Mouse (Mus musculus) liver, embryonic 15.5 days (tissue): ENCODE data around the gene Il17ra. TPM values are rescaled to one million over a fixed set of nuclear protein-coding genes. Genes with fewer than 3 reads are reported as not detected.

Source experiments
- ATAC-seq: fragments of 200-750 bp; cut with Nextera tagmentation; 2 replicates; pipeline ENCODE4 v1.8.0; 2017; ENCODE audit warnings: moderate number of reproducible peaks, mild to moderate bottlenecking, moderate library complexity; ENCODE audit not compliant: insufficient read depth
- H3K27ac ChIP-seq: fragments of 300-500 bp; sonication (generic); replicated peaks from 2 replicates; pipeline ENCODE4 v1.5.1; 2015; ENCODE audit warnings: mild to moderate bottlenecking, inconsistent platforms
- H3K27me3 ChIP-seq: fragments of 300-500 bp; sonication (generic); 2 replicates; pipeline ENCODE4 v1.6.1; 2015; ENCODE audit warnings: mild to moderate bottlenecking, inconsistent platforms
- H3K36me3 ChIP-seq: fragments of 300-500 bp; sonication (generic); replicated peaks from 2 replicates; pipeline ENCODE4 v1.6.1; 2015; ENCODE audit warnings: moderate library complexity, mild to moderate bottlenecking, inconsistent platforms
- H3K4me1 ChIP-seq: fragments of 300-500 bp; sonication (generic); replicated peaks from 2 replicates; pipeline ENCODE4 v1.6.1; 2015; ENCODE audit warnings: inconsistent platforms
- H3K4me2 ChIP-seq: fragments of 300-500 bp; sonication (generic); 2 replicates; pipeline ENCODE4 v1.6.1; 2015; ENCODE audit warnings: moderate library complexity, mild to moderate bottlenecking, inconsistent platforms
- H3K4me3 ChIP-seq: fragments of 300-500 bp; sonication (generic); replicated peaks from 2 replicates; pipeline ENCODE4 v1.5.1; 2015; ENCODE audit warnings: mild to moderate bottlenecking, inconsistent platforms
- H3K9ac ChIP-seq: fragments of 300-500 bp; sonication (generic); 2 replicates; pipeline ENCODE4 v1.6.1; 2015; ENCODE audit warnings: moderate library complexity, mild to moderate bottlenecking, inconsistent platforms
- H3K9me3 ChIP-seq: fragments of 300-500 bp; sonication (generic); replicated peaks from 2 replicates; pipeline ENCODE4 v1.6.1; 2016; ENCODE audit warnings: inconsistent platforms
- WGBS: fragments of 180-500 bp; shearing (Covaris S2); methylation state at CpG from one replicate; pipeline ENCODE4 v1.1.7; 2015; ENCODE audit warnings: mixed read lengths; ENCODE audit not compliant: insufficient replicate concordance; 5-methylcytosine and 5-hydroxymethylcytosine counted together
- polyA plus RNA-seq: library from polyadenylated mRNA; unstranded; fragments of >200 nt; fragmentation: Nextera tagmentation; extraction: Ambion mirVana; gene quantifications from 2 replicates; pipeline ENCODE4 v1.2.1, GENCODE M21; 2015

The Il17ra gene
- polyA plus RNA-seq, 1 experiment from 2014 or later, result 10.4 TPM

- no peaks in the 10 kb centered on the region for H3K9me3 ChIP-seq
- H3K4me3 ChIP-seq, result 0 out of 2 replicates have a peak overlapping the region, but pooled peaks have one; percentile 2
- H3K9ac ChIP-seq, result no peak overlapping the region
- ATAC-seq, result no peak
- peak overlapping the region; percentile 51 for H3K27ac ChIP-seq
- peaks cover 28% of the 10 kb centered on the region for H3K36me3 ChIP-seq
- WGBS, result 28% methylated on average over 5 of the region's 5 CpGs
- peaks cover 70% of the 10 kb centered on the region for H3K4me1 ChIP-seq
- no peaks in the 10 kb centered on the region for H3K27me3 ChIP-seq
- peak overlapping the region; percentile 6 for H3K4me2 ChIP-seq
Measured at GRCm38 (mm10) chr6:120471991-120472441, 9.0 kb downstream of the Il17ra start.

- Histone ChIP-seq H3K4me3 (no peak overlapping the region), H3K27me3 (no peaks in the 10 kb centered on the region), H3K36me3 (peaks cover 33% of the 10 kb centered on the region), H3K4me2 (peak overlapping the region; percentile 6; the same call in 1 of the 2 replicates), H3K9ac (no peak overlapping the region), H3K4me1 (peaks cover 64% of the 10 kb centered on the region), H3K9me3 (no peaks in the 10 kb centered on the region), H3K27ac (peak overlapping the region; percentile 51)
- ATAC-seq, result no peak
- 48% methylated on average over 8 of the region's 8 CpGs for WGBS
Measured at GRCm38 (mm10) chr6:120472455-120473140, 9.6 kb downstream of the Il17ra start.

GRCm38 (mm10) chr6:120473427-120473826, 10.4 kb downstream of the Il17ra start:
- ATAC-seq, result peak; percentile 43
- Histone ChIP-seq H3K9ac (no peak overlapping the region), H3K9me3 (no peaks in the 10 kb centered on the region), H3K27ac (no peak overlapping the region), H3K4me2 (no peak overlapping the region), H3K27me3 (no peaks in the 10 kb centered on the region), H3K4me3 (no peak overlapping the region), H3K36me3 (peaks cover 41% of the 10 kb centered on the region), H3K4me1 (peaks cover 61% of the 10 kb centered on the region)
- 39% methylated on average over 5 of the region's 5 CpGs for WGBS

GRCm38 (mm10) chr6:120475288-120475687, 12.2 kb downstream of the Il17ra start:
- no peak overlapping the region for H3K27ac ChIP-seq
- H3K9ac ChIP-seq, result no peak overlapping the region
- peak; percentile 65 for ATAC-seq
- no peaks in the 10 kb centered on the region for H3K27me3 ChIP-seq
- no peaks in the 10 kb centered on the region for H3K9me3 ChIP-seq
- H3K36me3 ChIP-seq, result peaks cover 60% of the 10 kb centered on the region
- peaks cover 55% of the 10 kb centered on the region for H3K4me1 ChIP-seq
- no peak overlapping the region for H3K4me3 ChIP-seq
- H3K4me2 ChIP-seq, result no peak overlapping the region
- 72% methylated on average over 8 of the region's 8 CpGs for WGBS

- H3K27ac ChIP-seq, result no peak overlapping the region
- H3K9ac ChIP-seq, result no peak overlapping the region
- peaks cover 78% of the 10 kb centered on the region for H3K36me3 ChIP-seq
- H3K4me2 ChIP-seq, result 0 out of 2 replicates have a peak overlapping the region, but pooled peaks have one; percentile 8
- no peaks in the 10 kb centered on the region for H3K9me3 ChIP-seq
- peaks cover 56% of the 10 kb centered on the region for H3K4me1 ChIP-seq
- no peak for ATAC-seq
- 34% methylated on average over 2 of the region's 2 CpGs for WGBS
- no peaks in the 10 kb centered on the region for H3K27me3 ChIP-seq
- no peak overlapping the region for H3K4me3 ChIP-seq
Measured at GRCm38 (mm10) chr6:120479302-120479701, 16.3 kb downstream of the Il17ra start.

GRCm38 (mm10) chr6:120480361-120480760, 17.3 kb downstream of the Il17ra start:
- no peak overlapping the region for H3K27ac ChIP-seq
- no peaks in the 10 kb centered on the region for H3K9me3 ChIP-seq
- H3K36me3 ChIP-seq, result peaks cover 70% of the 10 kb centered on the region
- 79% methylated on average over 5 of the region's 5 CpGs for WGBS
- H3K4me1 ChIP-seq, result peaks cover 58% of the 10 kb centered on the region
- ATAC-seq, result no peak
- no peak overlapping the region for H3K4me3 ChIP-seq
- no peak overlapping the region for H3K4me2 ChIP-seq
- H3K27me3 ChIP-seq, result no peaks in the 10 kb centered on the region
- H3K9ac ChIP-seq, result no peak overlapping the region

GRCm38 (mm10) chr6:120481538-120481937, 18.5 kb downstream of the Il17ra start:
- Histone ChIP-seq H3K36me3 (peaks cover 61% of the 10 kb centered on the region), H3K4me2 (no peak overlapping the region), H3K9ac (no peak overlapping the region), H3K4me3 (no peak overlapping the region), H3K27me3 (no peaks in the 10 kb centered on the region), H3K9me3 (no peaks in the 10 kb centered on the region), H3K27ac (no peak overlapping the region), H3K4me1 (peaks cover 68% of the 10 kb centered on the region)
- 82% methylated on average over 6 of the region's 6 CpGs for WGBS
- ATAC-seq, result no peak

- ATAC-seq, result no peak
- Histone ChIP-seq H3K27me3 (peaks cover under 1% of the 10 kb centered on the region; the same call in 1 of the 2 replicates), H3K36me3 (peaks cover 56% of the 10 kb centered on the region), H3K4me3 (no peak overlapping the region), H3K27ac (no peak overlapping the region), H3K4me1 (peaks cover 65% of the 10 kb centered on the region), H3K9ac (no peak overlapping the region), H3K9me3 (no peaks in the 10 kb centered on the region), H3K4me2 (no peak overlapping the region)
- WGBS, result 85% methylated on average over 14 of the region's 14 CpGs
Measured at GRCm38 (mm10) chr6:120482021-120482420, 19.0 kb downstream of the Il17ra start.

GRCm38 (mm10) chr6:120482756-120483155, 19.7 kb downstream of the Il17ra start:
- H3K9me3 ChIP-seq, result no peaks in the 10 kb centered on the region
- peaks cover 65% of the 10 kb centered on the region for H3K4me1 ChIP-seq
- H3K4me2 ChIP-seq, result no peak overlapping the region
- peaks cover 6% of the 10 kb centered on the region; the same call in 1 of the 2 replicates for H3K27me3 ChIP-seq
- no peak overlapping the region for H3K4me3 ChIP-seq
- 39% methylated on average over 6 of the region's 6 CpGs for WGBS
- H3K27ac ChIP-seq, result no peak overlapping the region
- ATAC-seq, result no peak
- peaks cover 49% of the 10 kb centered on the region for H3K36me3 ChIP-seq
- H3K9ac ChIP-seq, result no peak overlapping the region

GRCm38 (mm10) chr6:120483211-120483626, 20.2 kb downstream of the Il17ra start:
- peaks cover 61% of the 10 kb centered on the region for H3K4me1 ChIP-seq
- H3K27ac ChIP-seq, result no peak overlapping the region
- WGBS, result 37% methylated on average over 8 of the region's 8 CpGs
- H3K9me3 ChIP-seq, result no peaks in the 10 kb centered on the region
- H3K4me2 ChIP-seq, result peak overlapping the region; percentile 11; the same call in 1 of the 2 replicates
- ATAC-seq, result no peak
- H3K36me3 ChIP-seq, result peaks cover 45% of the 10 kb centered on the region
- H3K27me3 ChIP-seq, result peaks cover 7% of the 10 kb centered on the region; the same call in 1 of the 2 replicates
- H3K9ac ChIP-seq, result no peak overlapping the region
- no peak overlapping the region for H3K4me3 ChIP-seq

- peaks cover 56% of the 10 kb centered on the region for H3K4me1 ChIP-seq
Measured at GRCm38 (mm10) chr6:120485038-120485437, 22.0 kb downstream of the Il17ra start.

More at GRCm38 (mm10) chr6:120485038-120485437, 22.0 kb downstream of the Il17ra start:
- 22% methylated on average over 3 of the region's 3 CpGs for WGBS
- peak; percentile 48; the same call in 1 of the 2 replicates for ATAC-seq
- H3K4me2 ChIP-seq, result no peak overlapping the region
- H3K27ac ChIP-seq, result no peak overlapping the region
- no peaks in the 10 kb centered on the region for H3K9me3 ChIP-seq
- no peak overlapping the region for H3K4me3 ChIP-seq
- H3K36me3 ChIP-seq, result peaks cover 27% of the 10 kb centered on the region
- H3K9ac ChIP-seq, result no peak overlapping the region
- peaks cover 17% of the 10 kb centered on the region; the same call in 1 of the 2 replicates for H3K27me3 ChIP-seq
